Mouse (Mus musculus) stomach, embryonic 14.5 days (tissue): ENCODE data around the gene Vmn2r8. TPM values are rescaled to one million over a fixed set of nuclear protein-coding genes. Genes with fewer than 3 reads are reported as not detected.
"Not testable (repeated sequence)": the region's sequence is repeated elsewhere in the genome, so short reads cannot be mapped to it uniquely, and the experiment has no call there.

Experiments used
- ATAC-seq: fragments of 200-750 bp; cut with Nextera tagmentation; 2 replicates; pipeline ENCODE4 v1.8.0; 2017; ENCODE audit warnings: low read depth, moderate TSS enrichment; ENCODE audit not compliant: insufficient number of reproducible peaks, insufficient read depth, low FRiP score
- H3K27ac ChIP-seq: fragments of 300-500 bp; sonication (generic); 2 replicates; pipeline ENCODE4 v1.5.1; 2014; ENCODE audit warnings: mild to moderate bottlenecking, low read length, moderate library complexity, mixed read lengths
- H3K27me3 ChIP-seq: fragments of 300-500 bp; sonication (generic); 2 replicates; pipeline ENCODE4 v1.6.1; 2014; ENCODE audit warnings: low read length, control low read depth, mixed read lengths; ENCODE audit not compliant: control insufficient read depth, insufficient read depth
- H3K36me3 ChIP-seq: fragments of 300-500 bp; sonication (generic); 2 replicates; pipeline ENCODE4 v1.6.1; 2014; ENCODE audit warnings: mild to moderate bottlenecking, control low read depth, low read length, moderate library complexity, mixed read lengths; ENCODE audit not compliant: control insufficient read depth, insufficient read depth
- H3K4me1 ChIP-seq: fragments of 300-500 bp; sonication (generic); 2 replicates; pipeline ENCODE4 v1.6.1; 2014; ENCODE audit warnings: low read length, control low read depth, mixed read lengths; ENCODE audit not compliant: control insufficient read depth, insufficient read depth
- H3K4me2 ChIP-seq: fragments of 300-500 bp; sonication (generic); replicated peaks from 2 replicates; pipeline ENCODE4 v1.6.1; 2014; ENCODE audit warnings: low read depth, low read length, control low read depth
- H3K4me3 ChIP-seq: fragments of 300-500 bp; sonication (generic); 2 replicates; pipeline ENCODE4 v1.5.1; 2014; ENCODE audit warnings: low read depth, low read length, control low read depth
- H3K9ac ChIP-seq: fragments of 300-500 bp; sonication (generic); replicated peaks from 2 replicates; pipeline ENCODE4 v1.6.1; 2014; ENCODE audit warnings: low read depth, mild to moderate bottlenecking, control low read depth, low read length, moderate library complexity, mixed read lengths
- H3K9me3 ChIP-seq: fragments of 300-500 bp; sonication (generic); 2 replicates; pipeline ENCODE4 v1.6.1; 2016; ENCODE audit warnings: low read depth, low read length, control low read depth; ENCODE audit not compliant: control insufficient read depth
- WGBS: fragments of 180-500 bp; shearing (Covaris S2); extraction: QIAGEN DNeasy Blood & Tissue Kit; methylation state at CpG from one replicate; pipeline ENCODE4 v1.1.7; 2014; 5-methylcytosine and 5-hydroxymethylcytosine counted together
- polyA plus RNA-seq: library from polyadenylated mRNA; unstranded; fragments of >200 nt; fragmentation: Nextera tagmentation; extraction: Ambion mirVana; gene quantifications from 2 replicates; pipeline ENCODE4 v1.2.1, GENCODE M21; 2014

Vmn2r8 gene
- polyA plus RNA-seq, result not detected in 2 replicates

- H3K36me3 ChIP-seq, H3K9ac ChIP-seq, H3K9me3 ChIP-seq, ATAC-seq, H3K4me1 ChIP-seq, H3K4me2 ChIP-seq, H3K27me3 ChIP-seq, H3K4me3 ChIP-seq, H3K27ac ChIP-seq: not testable (repeated sequence)
- WGBS, result 60% methylated on average over 2 of the region's 2 CpGs
Measured at GRCm38 (mm10) chr5:108808750-108809149, at the start of gene Vmn2r8. Vmn2r8 (minus strand) TSS chr5:108808850.

DNA sequence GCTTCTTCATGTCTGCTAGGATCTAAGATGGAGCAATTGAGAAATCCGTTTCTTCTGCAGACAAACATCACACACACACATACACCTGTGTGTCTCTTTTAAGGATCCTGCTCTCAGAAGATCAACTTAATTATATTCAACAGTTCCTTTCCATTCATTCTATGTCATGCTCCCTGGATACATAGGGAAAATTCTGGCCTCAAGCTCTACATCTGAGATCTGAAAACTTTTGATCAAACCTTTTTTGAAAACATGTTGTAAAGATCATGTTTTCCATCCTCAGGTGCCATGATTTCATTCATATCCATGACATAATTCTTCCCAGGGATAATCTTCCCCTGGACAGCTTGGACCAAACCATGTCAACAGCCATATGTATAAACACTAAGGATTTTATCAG lies 43.9 kb upstream of the Vmn2r8 start, which contains the start of gene Vmn2r9:
Vmn2r9 (minus strand) TSS at position 101 of the 400 bp plus-strand sequence.
- ATAC-seq, H3K27me3 ChIP-seq, H3K9ac ChIP-seq, H3K4me2 ChIP-seq, H3K4me1 ChIP-seq, H3K9me3 ChIP-seq, H3K27ac ChIP-seq, H3K4me3 ChIP-seq, H3K36me3 ChIP-seq: not testable (repeated sequence)
- 70% methylated on average over 1 of the region's 1 CpGs for WGBS

DNA sequence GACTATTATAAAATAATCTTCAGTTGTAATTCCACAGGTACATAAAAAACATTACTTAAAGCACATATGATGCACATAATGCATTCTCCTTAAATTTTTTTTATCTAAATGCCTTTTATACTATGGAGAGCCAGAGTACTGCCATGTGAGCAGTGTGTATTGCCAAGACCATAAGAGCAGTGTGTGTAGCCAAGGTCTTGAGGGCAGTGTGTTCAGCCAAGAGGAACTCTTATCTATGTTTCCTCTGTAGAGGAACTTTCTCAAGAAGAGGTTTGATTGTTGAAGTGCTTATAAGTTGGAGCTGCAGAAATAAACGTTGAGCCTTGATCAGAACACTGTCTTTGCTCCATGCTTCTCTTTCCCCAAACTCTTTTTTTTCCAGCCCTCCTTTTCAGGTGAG lies 40.8 kb upstream of the Vmn2r8 start:
- 38% methylated on average over 1 of the region's 1 CpGs for WGBS

GRCm38 (mm10) chr5:108836156-108836555 lies 27.5 kb upstream of the Vmn2r8 start:
- WGBS, result 71% methylated on average over 1 of the region's 1 CpGs
- H3K27me3 ChIP-seq, result no peaks in the 10 kb centered on the region
- no peaks in the 10 kb centered on the region for H3K36me3 ChIP-seq
- no peak overlapping the region for H3K27ac ChIP-seq
- no peaks in the 10 kb centered on the region for H3K4me1 ChIP-seq
- no peak overlapping the region for H3K9ac ChIP-seq
- H3K4me2 ChIP-seq, result no peak overlapping the region
- ATAC-seq, result no peak
- no peaks in the 10 kb centered on the region for H3K9me3 ChIP-seq
- H3K4me3 ChIP-seq, result no peak overlapping the region

More for the DNA sequence above, 40.8 kb upstream of the Vmn2r8 start:
- Histone ChIP-seq H3K4me2 (no peak overlapping the region), H3K4me3 (no peak overlapping the region), H3K4me1 (no peaks in the 10 kb centered on the region), H3K9me3 (no peaks in the 10 kb centered on the region), H3K9ac (no peak overlapping the region), H3K27me3 (no peaks in the 10 kb centered on the region), H3K36me3 (no peaks in the 10 kb centered on the region), H3K27ac (no peak overlapping the region)
- no peak for ATAC-seq

DNA sequence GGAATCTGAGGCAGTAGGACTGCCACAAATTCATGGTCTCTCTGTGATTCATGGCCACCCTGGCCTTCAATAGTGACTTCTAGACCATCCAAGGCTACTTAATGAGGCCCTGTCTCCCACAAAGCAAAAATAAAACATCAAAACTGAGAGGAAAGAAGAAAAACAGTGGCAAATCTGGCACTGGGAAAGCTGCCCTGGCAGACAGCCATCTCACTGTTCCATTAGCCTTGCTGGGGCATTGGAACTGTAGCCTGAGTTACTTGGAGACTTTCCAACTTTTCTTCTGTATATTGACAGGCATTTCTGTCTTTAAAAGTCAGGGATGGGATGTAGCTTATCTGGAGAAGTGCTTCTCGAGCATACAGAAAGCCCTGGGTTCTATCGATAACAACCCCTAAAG lies 14.6 kb upstream of the Vmn2r8 start:
- no peaks in the 10 kb centered on the region for H3K27me3 ChIP-seq
- no peaks in the 10 kb centered on the region for H3K4me1 ChIP-seq
- ATAC-seq, result no peak
- H3K4me2 ChIP-seq, result no peak overlapping the region
- H3K36me3 ChIP-seq, result no peaks in the 10 kb centered on the region
- H3K27ac ChIP-seq, result no peak overlapping the region
- no peak overlapping the region for H3K9ac ChIP-seq
- no peak overlapping the region for H3K4me3 ChIP-seq
- WGBS, result 73% methylated on average over 2 of the region's 2 CpGs
- H3K9me3 ChIP-seq, result no peaks in the 10 kb centered on the region

DNA sequence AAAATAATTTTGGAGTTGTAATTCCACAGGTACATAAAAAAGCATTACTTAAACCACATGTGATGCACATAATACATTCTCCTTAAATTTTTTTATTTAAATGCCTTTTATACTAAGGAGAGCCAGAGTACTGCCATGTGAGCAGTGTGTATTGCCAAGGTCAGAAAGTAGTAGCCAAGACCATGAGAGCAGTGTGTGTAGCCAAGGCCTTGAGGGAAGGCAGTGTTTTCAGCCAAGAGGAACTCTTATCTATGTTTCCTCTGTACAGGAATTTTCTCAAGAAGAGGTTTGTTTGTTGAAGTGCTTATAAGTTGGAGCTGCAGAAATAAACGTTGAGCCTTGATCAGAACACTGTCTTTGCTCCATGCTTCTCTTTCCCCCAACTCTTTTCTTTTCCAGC lies 5.0 kb downstream of the Vmn2r8 start:
- Histone ChIP-seq H3K9ac (no peak overlapping the region), H3K4me3 (no peak overlapping the region), H3K27ac (no peak overlapping the region), H3K4me1 (no peaks in the 10 kb centered on the region), H3K4me2 (no peak overlapping the region), H3K36me3 (no peaks in the 10 kb centered on the region), H3K9me3 (no peaks in the 10 kb centered on the region), H3K27me3 (no peaks in the 10 kb centered on the region)
- no peak for ATAC-seq
- WGBS, result 16% methylated on average over 1 of the region's 1 CpGs

DNA sequence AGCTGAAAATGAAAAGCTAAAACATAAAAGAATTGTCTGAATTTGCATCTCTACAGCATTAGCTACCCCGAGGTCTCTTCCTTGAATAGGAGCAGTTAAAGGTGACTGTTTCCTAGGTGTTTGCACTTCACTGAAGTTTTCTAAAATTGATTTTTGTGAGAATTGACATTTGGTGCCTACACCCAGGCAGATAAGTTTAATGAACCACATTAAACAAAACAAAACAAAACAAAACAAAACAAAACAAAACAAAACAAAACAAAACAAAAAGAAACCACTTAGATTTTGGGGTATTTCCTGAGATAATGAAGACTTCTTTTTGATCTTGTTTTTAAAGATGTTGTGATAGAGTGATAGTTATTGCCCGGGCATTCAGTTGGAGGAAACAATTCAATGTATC lies 13.4 kb downstream of the Vmn2r8 start, which contains the start of gene Tmed11:
Tmed11 (minus strand) TSS at position 101 of the 400 bp plus-strand sequence.
- H3K36me3 ChIP-seq, H3K9ac ChIP-seq, H3K27me3 ChIP-seq, H3K4me1 ChIP-seq, H3K4me3 ChIP-seq, H3K9me3 ChIP-seq, H3K27ac ChIP-seq, ATAC-seq, H3K4me2 ChIP-seq: not testable (repeated sequence)
- WGBS, result 75% methylated on average over 2 of the region's 2 CpGs

GRCm38 (mm10) chr5:108790385-108790784 lies 18.3 kb downstream of the Vmn2r8 start:
- not testable (repeated sequence) for H3K4me2 ChIP-seq, ATAC-seq, H3K4me1 ChIP-seq, H3K4me3 ChIP-seq, H3K9ac ChIP-seq, H3K36me3 ChIP-seq, H3K27ac ChIP-seq, H3K9me3 ChIP-seq, H3K27me3 ChIP-seq
- 35% methylated on average over 1 of the region's 1 CpGs for WGBS

DNA sequence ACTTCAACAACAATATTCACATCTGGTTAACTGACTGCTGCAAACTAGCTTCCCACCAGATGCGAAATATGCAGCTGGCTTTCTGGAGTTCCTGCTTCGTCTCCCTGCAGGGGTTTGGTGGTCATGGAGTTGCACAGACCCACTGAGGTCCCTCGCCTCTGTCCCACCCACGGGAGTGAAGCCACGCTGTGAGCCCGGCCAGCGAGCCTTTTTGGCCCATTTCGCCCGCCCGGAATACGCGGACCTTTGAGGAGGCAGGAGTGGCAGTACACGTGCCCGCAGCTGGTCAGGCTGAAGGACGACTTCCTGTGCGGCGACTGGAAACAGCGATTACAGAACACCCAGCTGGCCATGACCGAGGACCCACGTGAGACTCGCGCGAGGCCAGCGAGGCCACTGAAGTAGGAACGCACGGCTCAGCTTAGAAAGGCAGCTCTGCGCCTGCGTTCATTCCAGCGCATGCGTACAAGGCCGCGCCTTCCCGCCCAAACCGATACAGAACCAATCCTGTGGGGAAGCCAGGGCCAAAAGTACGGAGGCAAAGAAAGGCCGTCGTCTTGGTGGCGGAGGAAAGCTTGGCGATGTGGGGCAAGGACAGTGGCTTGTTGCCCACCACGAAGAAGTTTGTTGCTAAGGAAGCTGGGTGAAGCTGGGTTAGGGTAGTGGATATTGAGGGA lies 33.9 kb downstream of the Vmn2r8 start, which contains the start of gene Rnf212:
Rnf212 (minus strand) TSS at position 353 of the 677 bp plus-strand sequence.
- Histone ChIP-seq H3K36me3 (no peaks in the 10 kb centered on the region), H3K9ac (no peak within 1 kb of the TSS), H3K27ac (no peak within 1 kb of the TSS), H3K27me3 (no peaks in the 10 kb centered on the region), H3K9me3 (no peaks in the 10 kb centered on the region), H3K4me2 (no peak within 1 kb of the TSS), H3K4me1 (no peaks in the 10 kb centered on the region), H3K4me3 (no peak within 1 kb of the TSS)
- ATAC-seq, result no peak
- 70% methylated on average over 40 of the region's 40 CpGs for WGBS
